Mouse (Mus musculus) intestine, embryonic 16.5 days (tissue): ENCODE results near the gene Wdr90. TPM values are rescaled to one million over a fixed set of nuclear protein-coding genes. Genes with fewer than 3 reads are reported as not detected.

Experiments
- ATAC-seq: fragments of 200-750 bp; cut with Nextera tagmentation; 2 replicates; pipeline ENCODE4 v1.8.0; 2017; ENCODE audit warnings: moderate TSS enrichment, moderate library complexity
- H3K27ac ChIP-seq: fragments of 300-500 bp; sonication (generic); 2 replicates; pipeline ENCODE4 v1.5.1; 2014; ENCODE audit warnings: mild to moderate bottlenecking, low read length
- H3K27me3 ChIP-seq: fragments of 300-500 bp; sonication (generic); replicated peaks from 2 replicates; pipeline ENCODE4 v1.6.1; 2014; ENCODE audit warnings: low read length, control low read depth, mixed read lengths; ENCODE audit not compliant: control insufficient read depth, insufficient read depth
- H3K36me3 ChIP-seq: fragments of 300-500 bp; sonication (generic); 2 replicates; pipeline ENCODE4 v1.6.1; 2014; ENCODE audit warnings: low read length, control low read depth; ENCODE audit not compliant: control insufficient read depth, insufficient read depth
- H3K4me1 ChIP-seq: fragments of 300-500 bp; sonication (generic); 2 replicates; pipeline ENCODE4 v1.6.1; 2014; ENCODE audit warnings: low read length, control low read depth, mixed read lengths; ENCODE audit not compliant: control insufficient read depth, insufficient read depth
- H3K4me2 ChIP-seq: fragments of 300-500 bp; sonication (generic); 2 replicates; pipeline ENCODE4 v1.6.1; 2014; ENCODE audit warnings: low read depth, low read length, control low read depth
- H3K4me3 ChIP-seq: fragments of 300-500 bp; sonication (generic); 2 replicates; pipeline ENCODE4 v1.5.1; 2014; ENCODE audit warnings: mild to moderate bottlenecking, low read length
- H3K9ac ChIP-seq: fragments of 300-500 bp; sonication (generic); 2 replicates; pipeline ENCODE4 v1.6.1; 2014; ENCODE audit warnings: low read depth, low read length
- H3K9me3 ChIP-seq: fragments of 300-500 bp; sonication (generic); 2 replicates; pipeline ENCODE4 v1.6.1; 2016; ENCODE audit warnings: low read length, control low read depth; ENCODE audit not compliant: control insufficient read depth
- WGBS: fragments of 180-500 bp; shearing (Covaris S2); extraction: QIAGEN DNeasy Blood & Tissue Kit; methylation state at CpG from one replicate; pipeline ENCODE4 v1.1.7; 2014; 5-methylcytosine and 5-hydroxymethylcytosine counted together
- polyA plus RNA-seq: library from polyadenylated mRNA; unstranded; fragments of >200 nt; fragmentation: Nextera tagmentation; extraction: Ambion mirVana; gene quantifications from 2 replicates; pipeline ENCODE4 v1.2.1, GENCODE M21; 2015

Gene Wdr90
- polyA plus RNA-seq, 1 experiment from 2014 or later: 11.3 TPM

GRCm38 (mm10) chr17:25829558-25830017 is 31.7 kb downstream of the Wdr90 start:
- Histone ChIP-seq H3K9me3 (no peaks in the 10 kb centered on the region), H3K4me1 (peaks cover 50% of the 10 kb centered on the region), H3K9ac (peak overlapping the region; percentile 82), H3K27ac (peak overlapping the region; percentile 93), H3K4me2 (peak overlapping the region; percentile 67), H3K36me3 (peaks cover 15% of the 10 kb centered on the region), H3K4me3 (peak overlapping the region; percentile 69), H3K27me3 (no peaks in the 10 kb centered on the region)
- whole genome bisulfite sequencing: 39% methylated on average over 8 of the region's 8 CpGs
- no peak for ATAC-seq

- Histone ChIP-seq H3K9ac (peak within 1 kb of the TSS; percentile 82), H3K27me3 (no peaks in the 10 kb centered on the region), H3K9me3 (no peaks in the 10 kb centered on the region), H3K27ac (peak within 1 kb of the TSS; percentile 93), H3K4me3 (peak within 1 kb of the TSS; percentile 69), H3K36me3 (peaks cover 15% of the 10 kb centered on the region), H3K4me1 (peaks cover 50% of the 10 kb centered on the region), H3K4me2 (peak within 1 kb of the TSS; percentile 67)
- WGBS: 1% methylated on average over 32 of the region's 32 CpGs
- ATAC-seq: peak; percentile 47
These were observed 32.4 kb downstream of the Wdr90 start, which contains the start of gene Jmjd8 for GRCm38 (mm10) chr17:25828712-25829557. Jmjd8 (plus strand) TSS chr17:25828867.

- Histone ChIP-seq H3K4me2 (peak overlapping the region; percentile 67), H3K9ac (peak overlapping the region; percentile 82), H3K4me3 (peak overlapping the region; percentile 69), H3K36me3 (peaks cover 15% of the 10 kb centered on the region), H3K27me3 (no peaks in the 10 kb centered on the region), H3K27ac (peak overlapping the region; percentile 93), H3K9me3 (no peaks in the 10 kb centered on the region), H3K4me1 (peaks cover 51% of the 10 kb centered on the region)
- 83% methylated on average over 8 of the region's 8 CpGs for WGBS
- no peak for ATAC-seq
These were observed 33.1 kb downstream of the Wdr90 start for GRCm38 (mm10) chr17:25828223-25828594.

GRCm38 (mm10) chr17:25827546-25828222 is 33.6 kb downstream of the Wdr90 start:
- Histone ChIP-seq H3K9ac (0 out of 2 replicates have a peak overlapping the region, but pooled peaks have one; percentile 82), H3K36me3 (peaks cover 15% of the 10 kb centered on the region), H3K27ac (no peak overlapping the region), H3K4me2 (no peak overlapping the region), H3K4me3 (no peak overlapping the region), H3K9me3 (no peaks in the 10 kb centered on the region), H3K27me3 (no peaks in the 10 kb centered on the region), H3K4me1 (peaks cover 51% of the 10 kb centered on the region)
- ATAC-seq: no peak
- WGBS: 88% methylated on average over 22 of the region's 22 CpGs

- H3K4me1 ChIP-seq: peaks cover 48% of the 10 kb centered on the region
- peaks cover 15% of the 10 kb centered on the region for H3K36me3 ChIP-seq
- no peak overlapping the region for H3K27ac ChIP-seq
- no peaks in the 10 kb centered on the region for H3K27me3 ChIP-seq
- no peak overlapping the region for H3K4me2 ChIP-seq
- H3K9ac ChIP-seq: no peak overlapping the region
- WGBS: 95% methylated on average over 13 of the region's 13 CpGs
- no peak overlapping the region for H3K4me3 ChIP-seq
- no peak for ATAC-seq
- no peaks in the 10 kb centered on the region for H3K9me3 ChIP-seq
These were observed 34.3 kb downstream of the Wdr90 start for GRCm38 (mm10) chr17:25827011-25827410.

- Histone ChIP-seq H3K36me3 (peaks cover 12% of the 10 kb centered on the region), H3K4me1 (peaks cover 39% of the 10 kb centered on the region), H3K9me3 (no peaks in the 10 kb centered on the region), H3K27ac (no peak overlapping the region), H3K9ac (no peak overlapping the region), H3K27me3 (0 out of 2 replicates have a peak, but pooled peaks cover 2% of the 10 kb centered on the region), H3K4me3 (no peak overlapping the region), H3K4me2 (no peak overlapping the region)
- no peak for ATAC-seq
- WGBS: 94% methylated on average over 27 of the region's 27 CpGs
These were observed 35.2 kb downstream of the Wdr90 start for GRCm38 (mm10) chr17:25825984-25826570.

GRCm38 (mm10) chr17:25825311-25825710 is 36.0 kb downstream of the Wdr90 start:
- peaks cover 31% of the 10 kb centered on the region for H3K4me1 ChIP-seq
- 91% methylated on average over 6 of the region's 6 CpGs for WGBS
- ATAC-seq: no peak

GRCm38 (mm10) chr17:25824362-25825142 is 36.7 kb downstream of the Wdr90 start:
- ATAC-seq: no peak
- peaks cover 12% of the 10 kb centered on the region for H3K27me3 ChIP-seq
- H3K4me1 ChIP-seq: peaks cover 25% of the 10 kb centered on the region
- H3K4me3 ChIP-seq: peak overlapping the region; percentile 53
- peaks cover 5% of the 10 kb centered on the region for H3K36me3 ChIP-seq
- H3K9ac ChIP-seq: peak overlapping the region; percentile 73
- H3K27ac ChIP-seq: no peak overlapping the region
- 73% methylated on average over 17 of the region's 17 CpGs for WGBS
- H3K9me3 ChIP-seq: no peaks in the 10 kb centered on the region
- H3K4me2 ChIP-seq: peak overlapping the region; percentile 92

More at GRCm38 (mm10) chr17:25825311-25825710, 36.0 kb downstream of the Wdr90 start:
- Histone ChIP-seq H3K36me3 (peaks cover 5% of the 10 kb centered on the region), H3K9ac (no peak overlapping the region), H3K4me3 (no peak overlapping the region), H3K27me3 (peaks cover 5% of the 10 kb centered on the region), H3K27ac (no peak overlapping the region), H3K4me2 (no peak overlapping the region), H3K9me3 (no peaks in the 10 kb centered on the region)
